Mouse (Mus musculus): ENCODE data around the gene Dbf4. TPM values are rescaled to one million over a fixed set of nuclear protein-coding genes. Genes with fewer than 3 reads are reported as not detected.

Dbf4 gene
- polyA plus RNA-seq, 1 experiment from 2014 or later: 29.7 TPM

- H3K36me3 ChIP-seq (ENCODE audit: control insufficient read depth, insufficient read depth, low read length): no peaks in the 10 kb centered on the region
- no peak for ATAC-seq (ENCODE audit: insufficient number of reproducible peaks, insufficient read depth, low FRiP score, low read depth)
- peaks cover 15 to 18% of the 10 kb centered on the region in 2 experiments for H3K4me1 ChIP-seq (ENCODE audit: control insufficient read depth in 2 of 2, insufficient read depth in 2 of 2, low read length in 2 of 2)
- 34% methylated on average over 8 of the region's 8 CpGs for WGBS
- peak overlapping the region; percentile 54 to 69 for H3K27ac ChIP-seq (replicated peaks in 1 of 2; ENCODE audit: control insufficient read depth in 1 of 2, insufficient read depth in 1 of 2, low read depth in 2 of 2, low read length in 2 of 2)
- no peaks in the 10 kb centered on the region for H3K9me3 ChIP-seq (ENCODE audit: control insufficient read depth, low read length)
- H3K27me3 ChIP-seq (ENCODE audit: control insufficient read depth, insufficient read depth, low read length): no peaks in the 10 kb centered on the region
- H3K9ac ChIP-seq (ENCODE audit: low read length): no peak overlapping the region
- H3K4me2 ChIP-seq (ENCODE audit: low read length): peak overlapping the region; percentile 35
- no peak overlapping the region for H3K4me3 ChIP-seq (ENCODE audit: control insufficient read depth in 1 of 2, insufficient read depth in 1 of 2, low read depth in 1 of 2, low read length in 2 of 2)
Observed at GRCm38 (mm10) chr5:8357677-8358076, 64.8 kb downstream of the Dbf4 start.

GRCm38 (mm10) chr5:8356885-8357651 lies 65.4 kb downstream of the Dbf4 start:
- H3K27ac ChIP-seq (replicated peaks in 1 of 2; ENCODE audit: control insufficient read depth in 1 of 2, insufficient read depth in 1 of 2, low read depth in 2 of 2, low read length in 2 of 2): peak overlapping the region; percentile 54 to 69
- peak; percentile 57; the same call in 1 of the 2 replicates for ATAC-seq (ENCODE audit: insufficient number of reproducible peaks, insufficient read depth, low FRiP score, low read depth)
- H3K4me2 ChIP-seq (ENCODE audit: low read length): peak overlapping the region; percentile 35
- H3K4me1 ChIP-seq (ENCODE audit: control insufficient read depth in 2 of 2, insufficient read depth in 2 of 2, low read length in 2 of 2): peaks cover 15 to 18% of the 10 kb centered on the region in 2 experiments
- H3K9ac ChIP-seq (ENCODE audit: low read length): peak overlapping the region; percentile 21; the same call in 1 of the 2 replicates
- WGBS: 24% methylated on average over 13 of the region's 13 CpGs
- H3K36me3 ChIP-seq (ENCODE audit: control insufficient read depth, insufficient read depth, low read length): no peaks in the 10 kb centered on the region
- H3K27me3 ChIP-seq (ENCODE audit: control insufficient read depth, insufficient read depth, low read length): no peaks in the 10 kb centered on the region
- H3K4me3 ChIP-seq (ENCODE audit: control insufficient read depth in 1 of 2, insufficient read depth in 1 of 2, low read depth in 1 of 2, low read length in 2 of 2): no peak overlapping the region
- no peaks in the 10 kb centered on the region for H3K9me3 ChIP-seq (ENCODE audit: control insufficient read depth, low read length)

- WGBS: 2% methylated on average over 2 of the region's 2 CpGs
- Histone ChIP-seq H3K9me3 (ENCODE audit: control insufficient read depth, low read length) (no peaks in the 10 kb centered on the region), H3K4me2 (ENCODE audit: low read length) (no peak overlapping the region), H3K9ac (ENCODE audit: low read length) (no peak overlapping the region), H3K36me3 (ENCODE audit: control insufficient read depth, insufficient read depth, low read length) (no peaks in the 10 kb centered on the region), H3K4me3 (ENCODE audit: control insufficient read depth in 1 of 2, insufficient read depth in 1 of 2, low read depth in 1 of 2, low read length in 2 of 2) (no peak overlapping the region), H3K27ac (replicated peaks in 1 of 2; ENCODE audit: control insufficient read depth in 1 of 2, insufficient read depth in 1 of 2, low read depth in 2 of 2, low read length in 2 of 2) (peak overlapping the region; percentile 24 to 69), H3K27me3 (ENCODE audit: control insufficient read depth, insufficient read depth, low read length) (no peaks in the 10 kb centered on the region), H3K4me1 (ENCODE audit: control insufficient read depth in 2 of 2, insufficient read depth in 2 of 2, low read length in 2 of 2) (peaks cover 15 to 18% of the 10 kb centered on the region in 2 experiments)
- 0 out of 2 replicates have a peak, but pooled peaks have one; percentile 33 for ATAC-seq (ENCODE audit: insufficient number of reproducible peaks, insufficient read depth, low FRiP score, low read depth)
Observed at GRCm38 (mm10) chr5:8356326-8356725, 66.2 kb downstream of the Dbf4 start.

GRCm38 (mm10) chr5:8349557-8349956 lies 73.0 kb downstream of the Dbf4 start:
- Histone ChIP-seq H3K27ac (replicated peaks in 1 of 2; ENCODE audit: control insufficient read depth in 1 of 2, insufficient read depth in 1 of 2, low read depth in 2 of 2, low read length in 2 of 2) (no peak overlapping the region), H3K4me3 (ENCODE audit: control insufficient read depth in 1 of 2, insufficient read depth in 1 of 2, low read depth in 1 of 2, low read length in 2 of 2) (no peak overlapping the region), H3K4me1 (ENCODE audit: control insufficient read depth in 2 of 2, insufficient read depth in 2 of 2, low read length in 2 of 2) (no peaks in the 10 kb centered on the region), H3K9ac (ENCODE audit: low read length) (no peak overlapping the region), H3K4me2 (ENCODE audit: low read length) (no peak overlapping the region), H3K9me3 (ENCODE audit: control insufficient read depth, low read length) (no peaks in the 10 kb centered on the region), H3K36me3 (ENCODE audit: control insufficient read depth, insufficient read depth, low read length) (no peaks in the 10 kb centered on the region), H3K27me3 (ENCODE audit: control insufficient read depth, insufficient read depth, low read length) (no peaks in the 10 kb centered on the region)
- ATAC-seq (ENCODE audit: insufficient number of reproducible peaks, insufficient read depth, low FRiP score, low read depth): no peak
- 74% methylated on average over 10 of the region's 10 CpGs for WGBS

Other genes starting within 250 kb of the Dbf4 start
- 11.5 and 12.7 TPM in 2 replicates for gene Adam22, start 54.6 kb downstream of the Dbf4 start, polyA plus RNA-seq (2014; fragmentation: Nextera tagmentation; extraction: Ambion mirVana)
- gene Slc25a40, start 134 bp upstream of the Dbf4 start, polyA plus RNA-seq (2014; fragmentation: Nextera tagmentation; extraction: Ambion mirVana): 14.1 and 14.5 TPM in 2 replicates
- 1.4 and 1.5 TPM in 2 replicates for gene Rundc3b, start 200.2 kb upstream of the Dbf4 start, polyA plus RNA-seq (2014; fragmentation: Nextera tagmentation; extraction: Ambion mirVana)
- 0.41 and 0.50 TPM in 2 replicates for gene Abcb1a, start 237.4 kb upstream of the Dbf4 start, polyA plus RNA-seq (2014; fragmentation: Nextera tagmentation; extraction: Ambion mirVana)

Data from heart, embryonic 14.5 days (tissue).